Mouse (Mus musculus): ENCODE measurements around the gene Brms1.

- no peak for TF ChIP-seq POLR2A (IDR thresholded peaks at IDR 0.05; ENCODE audit: borderline replicate concordance, low read depth, low read length)
- no peak for TF ChIP-seq CTCF (IDR thresholded peaks at IDR 0.05; ENCODE audit: low read depth, low read length)
Measured at GRCm38 (mm10) chr19:5062041-5062440, 20.9 kb downstream of the Brms1 start.

Data from bone marrow macrophage, adult 2 months (primary cell).